Mouse (Mus musculus) embryo, embryonic 10 days (tissue): ENCODE results near the gene Fsip2.

Experiments used
- DNase-seq: peaks from one replicate; pipeline ENCODE4 v3.0.0-alpha.2; 2015; ENCODE audit warnings: low spot score

The Fsip2 gene

DNA sequence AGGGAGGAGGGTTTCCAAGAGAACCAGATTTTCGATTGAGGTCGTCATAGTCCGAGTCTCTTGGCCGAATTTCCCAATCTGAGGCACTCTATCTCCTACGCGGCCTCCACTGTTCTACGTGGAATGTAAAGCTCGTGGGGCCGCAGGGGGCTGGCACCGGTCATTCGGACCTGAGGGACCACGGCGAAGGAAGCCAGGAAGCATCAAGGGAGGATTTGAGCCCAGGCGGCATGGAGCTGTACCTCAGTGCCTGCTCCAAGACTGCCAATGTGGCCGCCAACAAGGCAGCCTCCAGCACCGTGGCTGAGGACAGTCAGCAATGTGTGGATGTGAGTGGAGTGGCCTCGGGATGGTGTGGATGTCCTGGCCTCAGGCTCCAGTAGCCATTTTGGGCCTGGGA is at the start of gene Fsip2:
Fsip2 (plus strand) TSS at position 163 of the 400 bp plus-strand sequence.
- DNase-seq = no peak

DNA sequence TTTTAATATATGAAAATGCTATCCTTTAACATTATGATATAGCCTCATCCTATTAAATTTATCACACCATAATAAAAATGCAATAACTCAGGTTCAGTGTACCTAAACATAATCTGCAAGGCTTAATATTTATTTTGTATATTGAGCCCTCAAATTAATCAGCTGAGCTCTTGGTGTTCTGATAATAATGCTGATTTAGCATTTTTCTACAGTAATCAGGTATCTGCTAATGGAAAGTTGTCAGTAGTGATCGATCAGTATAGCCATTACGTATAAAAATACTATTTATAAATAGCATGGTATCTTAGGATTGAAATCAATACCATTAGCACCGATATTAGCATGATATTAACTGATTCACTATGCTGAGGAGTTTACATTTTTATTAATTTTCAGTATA is 20.0 kb downstream of the Fsip2 start:
- DNase-seq = no peak

DNA sequence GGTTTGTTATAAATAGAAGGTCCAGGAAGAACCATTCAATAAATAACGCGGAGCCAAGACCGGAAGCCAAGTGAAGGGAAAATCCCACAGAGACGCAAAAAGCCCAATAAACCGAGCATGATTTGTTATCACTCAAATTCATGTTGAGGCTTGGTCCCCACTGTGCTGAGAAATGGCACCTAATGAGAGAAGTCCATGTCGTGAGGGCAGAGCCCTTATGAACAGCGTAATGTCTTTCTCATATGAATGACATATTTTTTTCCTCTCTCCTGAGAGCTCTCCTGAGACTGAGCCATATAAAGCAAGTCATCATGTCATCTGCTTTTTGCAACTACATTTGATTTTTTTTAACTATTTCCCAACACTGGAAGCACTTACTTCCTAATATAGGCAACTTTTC is 82.4 kb downstream of the Fsip2 start:
- DNase-seq = no peak

DNA sequence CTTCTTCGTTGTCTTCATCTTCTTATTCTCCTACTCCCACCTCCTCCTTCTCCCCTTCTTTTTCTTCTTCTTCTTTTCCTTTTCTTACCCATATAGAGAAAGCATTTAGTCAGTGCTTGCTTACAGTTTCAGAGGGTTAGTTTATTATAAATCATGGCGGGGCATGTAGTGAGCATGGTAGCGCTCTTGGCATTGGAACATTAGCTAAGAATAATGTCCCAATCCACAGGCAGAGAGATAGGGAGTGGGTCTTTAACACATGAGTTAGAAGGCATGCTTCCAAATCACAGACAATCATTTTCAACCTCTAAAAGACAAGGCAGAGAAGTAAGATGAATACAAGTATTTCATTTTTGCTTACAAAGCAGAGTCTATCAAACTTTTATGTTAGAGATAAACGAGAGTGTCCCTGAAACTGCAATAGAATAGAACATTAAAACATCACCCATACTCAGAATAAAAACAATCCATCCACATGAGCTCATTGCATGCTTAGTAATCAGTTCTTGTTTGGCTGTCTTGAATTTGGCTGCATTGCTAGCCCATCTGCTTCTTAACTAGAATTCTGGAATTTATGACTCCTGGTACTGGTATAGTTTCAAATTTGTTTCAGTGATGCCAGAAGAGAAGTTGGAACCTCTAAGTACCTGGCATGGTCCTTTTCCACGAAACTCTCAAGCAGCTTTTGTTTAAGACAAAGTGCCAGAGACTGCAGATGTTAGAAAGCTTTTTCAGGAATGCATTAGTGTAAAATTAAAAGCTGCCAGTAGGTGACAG is 109.7 kb downstream of the Fsip2 start:
- DNase-seq = no peak
